Mouse (Mus musculus) T-helper 17 cell (primary cell): ENCODE measurements at regions not wholly inside any gene's neighbourhood (a gene's known extent, or its start where the extent isn't known, plus 50 kb on each side); places are given as distances from the start of the nearest gene placed in this dataset.

Experiments used
- in situ Hi-C, 2 experiments: fragments of 300-600 bp; cut with MboI, MseI; formaldehyde crosslinking; loops; 1 replicate in 1 of 2; 2 replicates in 1 of 2; pipeline ENCODE4 v1.15.1; 2025; ENCODE audit warnings: high pct_unique_total_duplicates in 2 of 2

DNA sequence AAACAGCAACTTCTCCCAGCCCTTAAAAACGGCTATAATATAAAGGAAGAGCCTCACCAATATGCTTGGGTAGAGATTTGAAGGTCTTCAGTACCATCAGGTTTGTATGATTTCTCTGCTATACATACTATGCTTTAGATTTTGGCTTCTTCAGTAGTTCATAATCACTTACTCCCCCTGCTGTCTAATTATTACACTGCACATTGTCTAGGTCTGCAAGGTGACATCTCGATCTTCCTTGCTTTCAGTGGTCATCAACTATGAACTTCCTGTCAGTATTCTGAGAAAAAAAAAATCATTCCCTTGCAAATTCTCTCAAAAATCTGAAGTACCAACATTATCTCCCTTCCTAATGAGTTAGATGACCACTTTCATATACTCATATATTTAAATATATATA is 225.4 kb upstream of the Galnt5 start:
- in situ Hi-C loops, result no loop called here

DNA sequence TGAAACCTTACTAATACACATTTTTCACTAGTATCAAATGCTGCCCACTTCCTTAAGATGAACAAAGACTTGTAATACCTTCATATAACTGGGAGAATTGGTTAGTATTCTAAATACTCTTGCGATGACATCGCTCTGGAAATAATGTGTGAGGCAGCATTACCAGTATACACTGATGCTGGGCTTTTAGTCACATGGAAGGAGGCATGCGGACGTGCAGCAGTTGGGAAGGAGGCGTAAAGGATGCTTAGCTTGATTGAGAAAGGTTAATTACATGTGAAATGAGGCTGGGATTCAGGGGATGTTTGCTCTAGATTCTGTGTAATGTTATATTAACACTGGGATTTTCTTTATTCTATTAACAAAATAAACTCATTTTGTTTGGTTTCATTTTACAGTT is 221.5 kb upstream of the Galnt5 start:
- in situ Hi-C loops, result no loop called here

DNA sequence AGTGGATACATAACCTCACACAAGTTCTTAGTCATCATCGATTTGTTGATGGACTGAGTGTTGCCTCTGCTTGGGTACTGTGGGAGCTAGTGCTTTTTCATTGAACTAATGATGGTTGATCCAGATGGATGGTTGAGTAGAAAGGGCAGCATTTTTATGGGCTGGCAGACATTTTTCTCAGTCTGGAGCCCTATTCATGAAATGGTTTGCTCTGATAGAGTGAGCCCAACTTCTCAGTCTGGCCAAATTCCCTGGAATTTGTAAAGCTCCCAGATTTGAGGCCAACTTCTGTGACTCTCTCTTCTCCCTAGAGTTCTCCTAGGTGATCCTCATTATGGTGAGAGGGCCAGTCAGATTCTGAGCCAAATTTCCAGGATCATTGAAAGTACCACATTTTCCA is 216.8 kb upstream of the Galnt5 start:
- in situ Hi-C loops, result no loop called here

DNA sequence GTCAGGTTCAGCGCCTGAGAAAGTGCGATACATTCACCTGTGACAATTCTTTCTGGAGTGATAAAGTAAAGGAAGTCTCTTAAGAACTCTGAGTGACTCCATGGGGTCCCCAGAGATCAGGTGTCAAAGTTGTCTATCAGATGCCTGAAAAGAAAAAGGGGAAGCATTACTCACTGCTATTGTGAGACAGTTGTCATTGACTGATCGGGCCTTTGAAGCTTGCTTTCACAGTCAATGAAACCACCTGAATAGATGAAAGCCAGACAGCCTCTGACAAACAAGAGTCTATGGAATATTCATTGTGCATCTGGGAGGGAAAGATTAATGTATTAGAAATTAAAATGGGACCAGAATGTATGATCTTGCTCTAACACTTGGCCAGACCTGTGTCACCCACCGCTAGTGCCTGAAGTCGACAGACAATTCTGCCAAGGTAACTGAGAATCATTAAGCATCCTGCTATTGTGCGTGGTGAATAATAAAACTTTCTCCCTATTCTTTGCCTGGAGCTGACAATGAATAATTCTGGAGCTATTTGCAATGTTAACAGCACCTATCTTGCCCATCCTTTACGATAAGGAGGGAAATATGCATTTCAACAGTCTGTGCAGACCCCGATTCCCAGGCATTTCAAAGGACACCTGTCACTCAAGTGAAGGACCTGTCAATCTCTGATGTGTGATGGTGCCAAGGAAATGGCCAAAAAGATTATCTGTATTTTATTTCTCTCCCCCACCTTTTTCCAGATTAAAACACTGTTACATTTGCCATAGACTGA is 204.0 kb upstream of the Galnt5 start:
- in situ Hi-C loops, result no loop called here

DNA sequence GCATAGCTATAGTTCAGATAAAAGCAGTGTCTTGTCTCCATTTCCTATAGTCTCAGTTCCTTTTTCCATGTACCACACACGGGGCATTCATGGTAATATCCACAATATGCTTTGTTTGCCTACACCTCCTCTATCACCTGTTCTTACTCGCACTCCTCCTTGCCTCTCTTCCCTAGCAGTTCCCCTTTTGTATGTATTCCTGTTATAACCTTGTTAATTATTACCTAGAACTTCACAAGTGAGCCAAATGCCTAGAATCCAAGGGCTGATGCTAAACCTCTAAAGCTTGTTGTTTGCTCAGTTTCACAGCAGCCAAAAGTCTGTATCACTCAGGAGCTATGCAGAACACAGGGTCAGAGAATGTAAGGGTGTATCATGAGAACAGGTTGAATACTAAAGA is 198.4 kb upstream of the Galnt5 start:
- in situ Hi-C loops, result no loop called here

DNA sequence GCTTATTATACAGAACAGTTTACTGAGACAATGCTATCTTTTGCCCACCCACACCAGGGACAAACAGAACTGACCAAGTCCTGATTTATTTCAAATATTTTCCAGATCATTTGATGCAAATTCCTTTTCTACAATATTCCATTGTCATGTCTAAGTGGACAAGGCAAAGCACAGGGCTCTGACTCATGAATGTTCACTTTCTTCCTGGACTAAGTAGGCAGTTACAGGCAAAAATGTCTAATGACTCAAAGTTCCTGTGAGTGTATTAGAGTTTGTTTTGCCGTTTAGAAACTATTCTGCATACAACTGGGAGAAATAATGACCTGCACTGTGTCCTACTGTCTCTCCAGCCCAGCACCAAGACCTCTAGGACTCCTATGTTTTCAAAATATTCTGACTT is 189.8 kb upstream of the Galnt5 start:
- in situ Hi-C loops, result no loop called here

DNA sequence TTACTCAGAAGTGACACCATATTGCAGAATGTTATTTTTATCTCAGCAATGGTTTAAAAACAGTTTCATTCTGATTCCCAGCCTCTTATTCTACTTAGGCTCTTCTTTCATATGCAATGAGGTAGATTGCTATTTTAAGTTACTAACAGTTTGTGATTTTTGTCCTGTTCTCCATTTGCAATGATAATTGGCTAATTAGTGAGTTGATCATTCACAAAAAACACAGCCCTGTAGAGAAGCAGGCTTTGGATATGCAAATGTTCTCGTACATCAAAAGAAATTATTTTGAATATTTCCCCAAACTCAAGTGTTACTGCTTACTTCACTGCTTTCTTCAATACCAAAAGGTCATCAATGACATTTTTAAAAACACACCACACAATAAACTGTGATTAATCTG is 184.7 kb upstream of the Galnt5 start:
- in situ Hi-C loops, result loop anchor here in 1 of 2 experiments (10.0 kb wide), 1 partner anchor 1308 kb away; no protein-coding TSS in a partner anchor

DNA sequence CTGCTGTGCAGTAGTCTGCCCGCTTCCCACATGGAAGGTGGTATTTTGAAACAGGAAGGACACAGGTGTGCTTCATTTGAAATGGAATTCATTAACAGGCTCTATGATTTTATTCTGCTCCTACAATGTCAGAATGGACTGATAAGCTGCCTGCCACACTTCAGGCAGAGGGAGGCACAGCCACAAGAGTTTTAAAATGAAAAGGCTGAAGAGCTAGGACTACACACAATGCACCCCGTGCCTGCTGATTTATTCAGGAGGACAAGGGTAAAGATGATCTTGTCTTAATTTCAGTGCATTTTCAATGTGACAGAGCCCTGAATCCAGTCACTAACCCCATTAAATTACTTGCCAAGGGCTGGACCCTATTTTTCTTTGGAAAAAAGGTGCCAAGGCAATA is 177.3 kb upstream of the Galnt5 start:
- in situ Hi-C loops, result no loop called here

DNA sequence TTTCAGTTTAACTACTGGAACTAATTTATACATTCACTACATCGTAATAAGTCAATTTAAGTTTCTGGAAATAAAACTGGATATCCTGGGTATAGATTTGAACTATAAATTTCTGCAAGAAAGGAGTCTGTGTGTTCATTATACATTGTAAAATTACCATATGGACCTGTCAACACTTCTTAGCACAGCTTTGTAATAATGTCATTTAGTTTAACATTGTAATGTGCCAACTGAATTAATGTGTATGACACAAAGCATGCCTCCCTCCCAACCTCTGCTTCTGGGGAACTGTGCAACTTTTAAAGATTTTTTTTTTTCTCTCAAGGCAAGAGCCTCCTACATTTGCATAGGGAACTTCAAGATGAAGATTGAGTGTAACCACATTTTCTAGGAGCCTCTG is 176.8 kb upstream of the Galnt5 start:
- in situ Hi-C loops, result no loop called here

DNA sequence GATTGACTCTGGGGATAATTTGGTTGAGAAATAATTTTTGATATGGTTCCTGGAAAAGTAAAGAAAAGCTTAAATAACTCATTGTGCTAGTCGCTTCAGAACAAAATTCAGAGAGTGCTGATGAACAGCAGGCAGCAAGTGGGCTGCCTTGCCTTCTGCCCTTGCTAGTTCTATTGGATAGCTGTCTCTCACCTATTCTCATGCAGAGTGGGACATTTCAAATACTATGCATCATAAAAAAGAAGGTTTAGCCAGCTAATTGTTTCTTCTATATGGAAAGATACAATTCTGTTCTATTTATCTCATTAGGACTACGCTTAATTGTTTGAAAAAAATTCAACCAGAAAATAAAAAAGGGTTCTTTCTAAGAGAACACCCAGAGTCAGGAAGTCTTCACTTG is 169.4 kb upstream of the Galnt5 start:
- in situ Hi-C loops, result loop anchor here (25.0 kb wide), 1 partner anchor 1716 kb away; no protein-coding TSS in a partner anchor

DNA sequence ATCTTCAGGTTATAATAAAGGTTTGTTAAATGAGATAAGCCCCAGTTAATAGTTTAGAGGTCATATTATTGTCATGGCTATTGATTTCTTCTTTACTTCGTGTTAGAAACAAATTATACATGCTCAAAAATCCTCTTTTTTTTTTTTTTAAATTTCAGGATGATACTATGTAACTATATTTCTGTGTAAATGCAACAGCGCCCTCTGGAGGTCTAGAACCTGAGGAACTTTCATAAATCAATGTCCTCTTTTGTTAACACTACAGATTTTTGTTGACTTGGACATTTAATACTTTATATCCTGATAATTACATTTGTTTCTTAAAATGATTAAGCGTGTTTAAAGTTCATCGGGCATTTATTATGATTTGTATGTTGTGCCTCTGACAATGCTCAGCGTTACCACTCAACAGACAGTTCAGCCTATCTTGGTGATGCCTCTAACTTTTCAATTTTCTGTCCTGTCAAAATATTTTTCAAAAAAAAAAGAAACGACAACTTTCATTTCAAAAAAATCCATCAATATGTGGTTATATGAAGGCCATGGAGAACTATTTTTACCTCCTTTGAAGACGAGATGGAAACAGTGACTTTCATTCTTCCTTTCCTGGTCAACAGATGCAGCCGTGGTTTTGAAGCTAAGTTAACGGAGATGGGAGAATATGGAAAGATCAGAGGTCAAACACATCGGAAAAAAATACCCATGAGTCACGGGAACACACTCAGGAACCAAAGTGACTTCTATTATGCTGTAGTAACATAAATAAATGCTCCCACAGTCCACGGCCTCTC is 164.9 kb upstream of the Galnt5 start:
- in situ Hi-C loops, result loop anchor here (25.0 kb wide), 1 partner anchor 1720 kb away; no protein-coding TSS in a partner anchor

DNA sequence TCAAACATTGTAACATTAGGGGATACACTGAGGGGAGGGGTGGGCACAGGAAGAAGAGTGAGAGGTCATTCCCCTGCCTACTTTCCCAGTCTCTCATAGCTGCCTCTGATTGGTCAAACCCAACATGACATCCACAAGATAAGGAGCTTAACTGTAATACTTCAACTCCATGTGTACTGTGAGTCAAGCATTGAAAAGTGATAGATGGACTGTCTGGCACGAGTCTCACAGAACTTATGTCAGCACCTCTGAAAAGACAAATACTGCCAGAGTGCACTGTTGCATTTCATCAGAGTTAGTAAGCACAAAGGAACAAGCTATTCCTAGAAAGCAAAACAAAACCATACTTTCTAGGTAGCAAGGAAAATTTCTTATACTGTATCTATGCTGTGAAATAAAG is 152.5 kb upstream of the Galnt5 start:
- in situ Hi-C loops, result loop anchor here (25.0 kb wide), 1 partner anchor 1733 kb away; no protein-coding TSS in a partner anchor

DNA sequence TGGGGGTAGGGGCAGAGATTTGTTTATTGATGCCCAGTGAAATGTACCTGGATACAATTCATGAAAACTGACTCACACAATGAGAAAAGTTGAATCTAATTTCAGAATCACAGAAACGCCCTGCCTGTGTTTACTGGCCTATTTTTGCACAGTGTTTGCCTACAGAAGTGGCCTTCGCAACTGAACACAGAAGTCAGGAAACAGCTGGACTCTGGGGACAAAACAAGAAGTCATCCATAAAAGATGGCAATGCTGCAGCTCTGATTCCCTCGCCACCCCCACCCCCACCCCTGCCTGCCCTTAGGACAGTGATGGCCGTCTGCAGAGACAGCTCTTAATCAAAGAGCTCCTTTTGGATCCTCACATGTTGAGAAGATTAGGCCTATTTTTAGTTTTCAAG is 150.0 kb upstream of the Galnt5 start:
- in situ Hi-C loops, result loop anchor here (25.0 kb wide), 1 partner anchor 1735 kb away; no protein-coding TSS in a partner anchor

DNA sequence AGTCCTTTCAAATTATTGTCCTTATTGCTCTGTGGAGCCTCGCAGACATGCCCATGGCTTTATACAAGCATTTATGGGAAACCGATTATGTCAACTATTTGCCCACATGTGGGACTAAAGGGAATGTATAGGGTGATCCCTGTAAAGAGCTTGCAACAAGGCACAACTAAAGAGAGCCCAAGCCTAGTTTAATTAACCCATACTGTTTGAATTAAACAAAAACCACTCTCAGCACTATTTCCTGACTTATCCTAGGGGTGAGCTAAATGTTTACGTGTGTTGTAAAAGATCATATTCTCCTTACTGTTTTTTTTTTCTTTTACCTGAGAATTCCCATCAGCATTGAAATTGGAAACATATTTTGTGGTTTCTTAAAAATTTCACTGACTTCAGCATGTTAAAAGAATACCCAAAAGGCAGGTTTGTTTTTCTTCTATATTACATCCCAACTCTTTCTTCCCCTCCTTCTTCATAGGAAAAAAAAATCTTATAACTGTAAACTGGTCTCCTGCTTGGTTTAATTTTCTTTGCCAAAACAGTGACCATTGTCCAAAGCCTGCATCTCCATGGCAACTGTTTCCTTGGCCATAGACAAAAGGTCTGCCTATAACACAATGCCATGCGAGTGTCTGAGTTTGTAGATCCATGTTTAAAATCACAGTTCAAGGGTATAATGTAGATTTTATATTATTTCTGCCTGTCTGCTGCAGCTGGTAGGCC is 148.2 kb upstream of the Galnt5 start:
- in situ Hi-C loops, result loop anchor here (25.0 kb wide), 1 partner anchor 1737 kb away; no protein-coding TSS in a partner anchor

DNA sequence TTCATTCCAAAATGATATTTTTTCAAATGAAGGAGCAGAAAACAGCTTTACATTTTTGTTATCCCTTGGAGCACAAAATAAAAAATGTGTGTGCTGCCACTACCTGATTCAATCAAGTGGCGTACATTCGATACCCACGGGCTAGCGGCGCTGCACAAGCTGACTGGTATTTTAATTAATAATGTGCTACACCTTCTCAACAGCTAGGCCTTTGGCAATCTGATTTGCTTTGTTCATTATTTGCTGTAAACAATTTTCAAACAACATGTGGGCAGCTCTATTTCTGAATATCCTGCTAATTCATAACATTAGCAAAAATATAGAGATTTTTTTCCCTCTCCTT is 147.7 kb upstream of the Galnt5 start:
- in situ Hi-C loops, result no loop called here

DNA sequence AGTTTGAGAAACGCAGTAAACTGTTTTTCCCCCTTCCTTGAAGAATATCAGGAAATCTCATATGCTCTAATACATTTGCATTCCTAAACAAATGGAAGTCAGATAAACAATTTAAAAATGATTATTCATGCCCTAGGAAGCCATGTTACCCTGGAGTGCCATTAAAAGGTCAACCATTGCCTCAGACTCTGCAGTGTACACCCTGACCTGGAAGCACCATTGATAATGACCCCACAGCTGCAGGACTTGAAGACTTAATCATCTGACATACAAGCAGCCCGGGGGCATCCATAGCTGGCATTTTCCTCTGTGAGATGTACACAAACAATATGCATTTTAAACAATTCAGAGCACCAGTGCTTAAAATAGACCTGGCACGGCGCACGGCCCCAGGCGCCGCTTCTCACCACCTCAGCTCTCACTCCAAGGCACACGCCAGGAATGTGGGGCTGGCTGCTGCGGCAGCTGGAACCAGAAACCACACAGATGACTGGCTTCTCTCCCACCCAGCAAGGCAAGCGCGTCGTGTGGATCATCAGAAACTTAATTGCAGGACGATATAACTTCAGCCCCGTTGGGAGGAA is 141.1 kb upstream of the Galnt5 start:
- in situ Hi-C loops, result no loop called here

DNA sequence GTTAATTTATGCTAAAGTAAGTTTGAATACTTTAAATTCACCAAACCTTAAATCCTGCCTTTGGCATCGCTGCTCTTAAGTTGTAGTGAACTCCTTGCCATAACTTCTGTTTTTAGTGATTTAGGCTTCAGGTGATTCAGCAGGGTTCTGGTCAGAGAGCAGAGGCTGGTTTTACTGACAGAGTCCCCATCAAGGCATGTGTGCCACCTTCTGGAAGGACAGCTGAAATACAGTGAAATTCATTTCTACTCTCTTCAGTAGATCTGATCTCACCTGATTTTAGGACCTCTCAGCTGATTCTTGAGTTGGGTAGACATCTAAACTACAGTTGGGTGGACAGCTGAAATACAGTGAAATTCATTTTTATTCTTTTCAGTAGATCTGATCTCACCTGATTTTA is 132.4 kb upstream of the Galnt5 start:
- in situ Hi-C loops, result no loop called here

DNA sequence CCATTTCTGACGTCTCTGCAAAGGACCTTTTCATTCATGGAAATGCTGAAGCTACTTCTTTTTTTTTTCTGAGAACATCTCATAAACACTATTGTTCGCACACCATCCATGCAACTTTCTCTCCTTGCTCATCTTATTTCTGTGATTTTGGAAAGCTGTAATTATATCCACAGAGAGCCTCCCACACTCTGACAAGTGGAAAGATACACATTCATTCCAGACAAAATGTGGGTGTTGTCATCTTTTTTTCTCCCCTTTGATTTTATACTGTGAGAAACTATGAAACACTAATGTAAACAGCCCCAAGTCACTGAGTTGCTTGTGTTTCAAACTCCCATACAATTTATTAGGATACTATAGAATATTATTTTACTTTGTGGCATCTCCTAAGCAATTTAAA is 129.6 kb upstream of the Galnt5 start:
- in situ Hi-C loops, result no loop called here

DNA sequence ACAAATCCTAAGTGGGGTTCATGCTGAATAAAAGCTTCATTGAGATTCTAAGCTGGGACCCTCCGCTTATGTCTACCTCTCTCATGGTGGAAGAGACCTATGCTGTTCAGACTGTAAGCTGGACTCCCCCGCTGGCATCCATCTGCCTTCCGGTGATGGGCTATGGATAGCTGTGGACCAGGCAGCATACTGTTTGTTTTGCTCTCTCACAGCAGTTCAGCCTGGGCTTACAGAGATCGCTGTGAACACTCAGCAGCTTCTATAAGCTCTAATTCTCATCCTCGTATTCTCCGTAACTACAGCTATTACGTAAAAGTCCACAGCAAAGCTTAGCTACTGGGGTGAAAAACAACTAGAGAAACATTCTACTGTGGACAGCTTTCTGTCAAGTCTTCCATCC is 97.5 kb upstream of the Galnt5 start:
- in situ Hi-C loops, result no loop called here

DNA sequence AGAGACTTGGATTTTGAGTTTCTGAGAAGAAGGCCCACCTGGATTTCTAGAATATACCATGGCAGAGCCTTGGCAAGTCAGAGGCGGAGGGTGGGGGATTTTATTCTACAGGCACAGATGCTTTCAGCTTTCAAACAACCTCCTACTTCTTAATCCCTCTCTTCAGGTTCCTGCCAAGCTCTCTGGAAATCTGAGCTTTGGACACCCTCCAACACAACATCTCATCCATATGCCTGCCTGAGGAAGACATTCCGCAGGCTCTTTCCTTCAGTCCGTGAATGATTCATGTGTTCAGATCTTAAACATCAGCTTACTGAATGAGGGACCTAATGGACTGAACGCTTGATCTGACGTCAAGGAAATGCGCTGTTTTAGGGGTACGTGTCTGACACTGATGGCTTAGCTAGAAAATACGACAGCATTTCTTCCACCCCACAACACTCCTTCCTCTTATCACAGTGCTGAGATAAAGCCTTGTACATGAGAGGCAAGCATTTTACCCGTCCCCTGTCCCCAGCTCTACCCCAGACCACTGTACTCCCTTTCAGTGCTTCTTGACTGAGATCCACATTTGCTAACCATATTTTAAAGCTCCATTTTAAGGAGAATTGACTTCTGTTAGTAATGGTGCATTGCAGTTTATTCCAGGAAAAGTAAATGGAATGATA is 97.0 kb upstream of the Galnt5 start:
- in situ Hi-C loops, result no loop called here

DNA sequence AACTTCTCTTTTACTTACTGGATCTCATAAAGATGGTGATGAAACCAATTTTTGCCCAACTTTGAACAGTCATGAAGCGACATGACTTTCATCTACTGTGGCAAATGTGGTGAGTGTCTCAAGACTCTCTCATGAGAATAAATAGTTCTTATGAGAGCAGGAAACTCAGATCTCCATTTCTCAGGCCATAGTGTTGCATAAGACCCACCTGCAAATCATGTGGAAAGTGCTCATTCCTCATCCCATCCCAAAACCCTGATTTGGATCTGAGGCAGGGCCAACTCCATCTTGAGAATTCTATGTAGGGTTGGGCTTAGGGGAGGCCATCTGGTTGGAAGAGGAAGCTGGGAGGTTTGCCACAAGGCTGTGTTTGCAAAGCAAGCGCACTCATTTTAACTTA is 92.5 kb upstream of the Galnt5 start:
- in situ Hi-C loops, result no loop called here
